Mouse (Mus musculus): ENCODE measurements around the gene Nuak2.

DNA sequence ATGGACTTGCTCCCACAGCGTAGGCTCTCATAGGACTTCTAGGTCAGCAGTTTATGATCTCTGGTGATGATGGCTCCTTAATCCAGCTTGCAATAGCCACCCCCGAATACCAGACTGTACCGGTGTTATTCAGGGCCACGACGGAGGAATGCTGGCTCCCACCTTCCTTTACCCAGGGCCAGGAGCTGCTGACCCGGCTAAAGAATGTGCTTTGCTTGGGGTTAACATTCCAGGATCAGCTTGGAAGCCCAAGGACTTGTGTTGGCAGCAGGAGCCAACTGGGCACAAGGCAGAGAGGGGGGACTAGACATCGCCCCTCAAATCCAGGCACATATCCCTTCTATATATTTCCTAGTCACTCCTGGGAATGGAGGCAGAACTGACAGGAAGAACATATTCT, 5.2 kb upstream of the Nuak2 start:
- no peak for TF ChIP-seq POLR2A (IDR thresholded peaks at IDR 0.05; ENCODE audit: borderline replicate concordance, insufficient read depth, low read length)
- TF ChIP-seq CTCF (IDR thresholded peaks at IDR 0.05; ENCODE audit: borderline replicate concordance, insufficient read depth, low read depth, low read length): no peak

All from cerebellum, adult 2 months (tissue).